In the genomic region with DNA sequence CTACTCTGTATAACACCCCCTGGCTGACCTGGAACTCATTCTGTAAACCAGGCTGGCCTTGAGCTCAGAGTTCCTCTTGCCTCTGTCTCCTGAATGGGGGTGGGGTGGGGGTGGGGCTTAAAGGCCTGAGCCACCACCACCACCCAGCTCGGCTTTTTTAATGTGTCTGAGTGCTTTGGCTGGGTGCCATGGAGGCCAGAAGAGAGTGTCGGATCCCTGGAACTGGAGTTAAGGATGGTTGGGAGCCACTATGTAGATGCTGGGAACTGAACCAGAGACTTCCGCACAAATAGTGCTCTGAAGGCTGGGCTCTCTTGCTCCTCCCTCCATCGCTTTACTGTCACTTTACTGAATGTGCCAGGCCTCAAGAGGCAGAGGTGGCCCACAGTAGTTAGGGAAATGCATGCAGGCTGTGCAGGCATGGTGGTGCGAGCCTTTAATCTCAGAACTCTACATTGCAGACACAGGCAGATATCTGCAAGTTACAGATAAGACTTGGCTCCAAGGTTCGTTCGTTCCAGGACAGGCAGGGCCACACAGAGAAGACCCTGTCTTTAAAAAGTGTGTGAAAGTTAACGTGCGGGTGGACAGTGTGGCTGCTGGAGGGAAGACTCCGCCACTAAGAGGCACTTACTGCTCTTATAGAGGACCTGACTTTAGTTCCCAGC, we compare ENCODE assay signal across 18 mouse cellular contexts. TPM values are rescaled to one million over a fixed set of nuclear protein-coding genes. Genes with fewer than 3 reads are reported as not detected.
DNase-seq lines count a peak whose midpoint lies in the region; ATAC-seq lines count a peak whose summit lies in the region.
"Had no signal": no experiment of that assay in that cellular context is flagged by ENCODE, and none has a peak within 500 bp of the region (broad histone marks: within the 10 kb centered on the region; RNA-seq: fewer than 3 reads in every experiment).

No protein-coding gene starts in this region.

- no peak for DNase-seq in heart, adult 9 months (ENCODE audit: low spot score in 2 of 2)
- DNase-seq in MN1 (ENCODE audit: low spot score) = peak; percentile 17
- DNase-seq in kidney, adult 8-10 months = peak; percentile 21 to 40
- no peak for DNase-seq in embryo, embryonic 9.5 days (ENCODE audit: extremely low spot score)
- no peak for DNase-seq in cerebellum, postnatal 36 days
- DNase-seq in retina, postnatal 1 day = no peak
- DNase-seq: forebrain, postnatal 0 days; midbrain, embryonic 14.5 days; thymus, postnatal 25 days had no signal

- H3K9ac ChIP-seq in heart, embryonic 12.5 days = no peak overlapping the region
- H3K9ac ChIP-seq in liver, embryonic 15.5 days = peak overlapping the region; percentile 35; the same call in 1 of the 2 replicates
- H3K9ac ChIP-seq: forebrain, postnatal 0 days; heart, embryonic 13.5 days; hindbrain, embryonic 15.5 days; neural tube, embryonic 15.5 days had no signal

- H3K4me2 ChIP-seq in heart, embryonic 12.5 days = no peak overlapping the region
- peak overlapping the region; percentile 61 for H3K4me2 ChIP-seq in liver, embryonic 15.5 days
- H3K4me2 ChIP-seq: heart, embryonic 13.5 days; hindbrain, embryonic 15.5 days; neural tube, embryonic 15.5 days had no signal

- no peaks in the 10 kb centered on the region; the same call in 1 of the 2 replicates for H3K4me1 ChIP-seq in heart, embryonic 12.5 days (replicated peaks)
- peaks cover 32% of the 10 kb centered on the region for H3K4me1 ChIP-seq in liver, embryonic 15.5 days (replicated peaks)
- H3K4me1 ChIP-seq: embryonic facial prominence, embryonic 10.5 days; heart, embryonic 13.5 days; hindbrain, embryonic 15.5 days; neural tube, embryonic 15.5 days had no signal

- ATAC-seq in heart, embryonic 12.5 days (ENCODE audit: insufficient number of reproducible peaks, low FRiP score) = peak; percentile 74
- ATAC-seq in liver, embryonic 15.5 days (ENCODE audit: insufficient read depth) = peak; percentile 92
- ATAC-seq: forebrain, postnatal 0 days had no signal

- H3K27ac ChIP-seq in heart, embryonic 12.5 days (ENCODE audit: poor library complexity, severe bottlenecking) = no peak overlapping the region
- H3K27ac ChIP-seq in liver, embryonic 15.5 days (replicated peaks) = peak overlapping the region; percentile 93
- H3K27ac ChIP-seq: embryonic facial prominence, embryonic 10.5 days; heart, embryonic 13.5 days; hindbrain, embryonic 15.5 days; neural tube, embryonic 15.5 days had no signal

- no peak overlapping the region for H3K4me3 ChIP-seq in heart, embryonic 12.5 days
- no peak overlapping the region for H3K4me3 ChIP-seq in liver, embryonic 15.5 days (replicated peaks)
- H3K4me3 ChIP-seq: embryonic facial prominence, embryonic 10.5 days; heart, embryonic 13.5 days; hindbrain, embryonic 15.5 days; neural tube, embryonic 15.5 days had no signal

- H3K9me3 ChIP-seq in heart, embryonic 12.5 days (replicated peaks) = no peaks in the 10 kb centered on the region
- no peaks in the 10 kb centered on the region for H3K9me3 ChIP-seq in liver, embryonic 15.5 days (replicated peaks)
- H3K9me3 ChIP-seq: heart, embryonic 13.5 days; hindbrain, embryonic 15.5 days; neural tube, embryonic 15.5 days had no signal

- no peaks in the 10 kb centered on the region for H3K27me3 ChIP-seq in heart, embryonic 12.5 days (replicated peaks)
- H3K27me3 ChIP-seq in liver, embryonic 15.5 days = no peaks in the 10 kb centered on the region
- H3K27me3 ChIP-seq: heart, embryonic 13.5 days; hindbrain, embryonic 15.5 days; neural tube, embryonic 15.5 days had no signal

- no peaks in the 10 kb centered on the region for H3K36me3 ChIP-seq in heart, embryonic 12.5 days
- no peaks in the 10 kb centered on the region for H3K36me3 ChIP-seq in liver, embryonic 15.5 days (replicated peaks)
- H3K36me3 ChIP-seq: embryonic facial prominence, embryonic 10.5 days; heart, embryonic 13.5 days; hindbrain, embryonic 15.5 days; neural tube, embryonic 15.5 days had no signal

- WGBS in heart, embryonic 12.5 days = 34% methylated on average over 10 of the region's 10 CpGs
- 27% methylated on average over 10 of the region's 10 CpGs for WGBS in liver, embryonic 15.5 days (ENCODE audit: insufficient replicate concordance)

RNA-seq across cellular contexts. Expression of a gene that starts 15.3 kb away (rescaled TPM):
- 4.4 and 6.4 TPM in 2 replicates for polyA plus RNA-seq in heart, embryonic 12.5 days (2016; fragmentation: Nextera tagmentation; extraction: Ambion mirVana)
- polyA plus RNA-seq in liver, embryonic 15.5 days (2015; fragmentation: Nextera tagmentation; extraction: Ambion mirVana) = 117 and 126 TPM in 2 replicates
- polyA plus RNA-seq: forebrain, postnatal 0 days; liver, adult 2 months; midbrain, embryonic 14.5 days; neural tube, embryonic 15.5 days had no signal

RNA-seq across cellular contexts. Expression of a gene that starts 25.1 kb away (rescaled TPM):
- polyA plus RNA-seq in heart, embryonic 12.5 days (2016; fragmentation: Nextera tagmentation; extraction: Ambion mirVana) = 0.30 TPM in 1 of 2 replicates, not detected in the other
- polyA plus RNA-seq in liver, embryonic 15.5 days (2015; fragmentation: Nextera tagmentation; extraction: Ambion mirVana) = 0.26 and 0.36 TPM in 2 replicates
- polyA plus RNA-seq: C2C12; embryonic facial prominence, embryonic 10.5 days; liver, adult 2 months; midbrain, embryonic 14.5 days; spleen, adult 2 months had no signal

RNA-seq across cellular contexts. Expression of a gene that starts 45.5 kb away (rescaled TPM):
- polyA plus RNA-seq in heart, embryonic 12.5 days (2016; fragmentation: Nextera tagmentation; extraction: Ambion mirVana) = 30.9 and 32.9 TPM in 2 replicates
- 10.7 and 12.1 TPM in 2 replicates for polyA plus RNA-seq in liver, embryonic 15.5 days (2015; fragmentation: Nextera tagmentation; extraction: Ambion mirVana)

Comparison
In these comparisons a context has a peak if more than half of its experiments do, and no peak if none do; other contexts are left out.
1. DNase-seq: peak in MN1 (single experiment) and kidney, adult 8-10 months (2 of 2); none in heart, adult 9 months (0 of 2), embryo, embryonic 9.5 days (single experiment), cerebellum, postnatal 36 days (0 of 2) and retina, postnatal 1 day (single experiment).
2. RNA of a gene that starts 15.3 kb away (polyA plus RNA-seq): 117 to 126 TPM in liver, embryonic 15.5 days; 4.4 to 6.4 TPM in heart, embryonic 12.5 days; every median in the first group is over 10 times any median in the second.